Mouse (Mus musculus) neural tube, embryonic 15.5 days (tissue): ENCODE data around the gene Tgfbi. TPM values are rescaled to one million over a fixed set of nuclear protein-coding genes. Genes with fewer than 3 reads are reported as not detected.

ENCODE experiments used
- ATAC-seq: fragments of 200-750 bp; cut with Nextera tagmentation; 2 replicates; pipeline ENCODE4 v1.8.0; 2017; ENCODE audit warnings: mild to moderate bottlenecking, moderate TSS enrichment, moderate library complexity; ENCODE audit not compliant: low FRiP score
- H3K27ac ChIP-seq: fragments of 300-500 bp; sonication (generic); replicated peaks from 2 replicates; pipeline ENCODE4 v1.5.1; 2015; ENCODE audit warnings: mild to moderate bottlenecking, inconsistent platforms
- H3K27me3 ChIP-seq: fragments of 300-500 bp; sonication (generic); replicated peaks from 2 replicates; pipeline ENCODE4 v1.6.1; 2015; ENCODE audit warnings: inconsistent platforms
- H3K36me3 ChIP-seq: fragments of 300-500 bp; sonication (generic); 2 replicates; pipeline ENCODE4 v1.6.1; 2015; ENCODE audit warnings: inconsistent platforms
- H3K4me1 ChIP-seq: fragments of 300-500 bp; sonication (generic); 2 replicates; pipeline ENCODE4 v1.6.1; 2015; ENCODE audit warnings: inconsistent platforms
- H3K4me2 ChIP-seq: fragments of 300-500 bp; sonication (generic); 2 replicates; pipeline ENCODE4 v1.6.1; 2015; ENCODE audit warnings: inconsistent platforms, mild to moderate bottlenecking, moderate library complexity
- H3K4me3 ChIP-seq: fragments of 300-500 bp; sonication (generic); replicated peaks from 2 replicates; pipeline ENCODE4 v1.5.1; 2015; ENCODE audit warnings: mild to moderate bottlenecking, inconsistent platforms
- H3K9ac ChIP-seq: fragments of 300-500 bp; sonication (generic); replicated peaks from 2 replicates; pipeline ENCODE4 v1.6.1; 2015; ENCODE audit warnings: mild to moderate bottlenecking, inconsistent platforms
- H3K9me3 ChIP-seq: fragments of 300-500 bp; sonication (generic); replicated peaks from 2 replicates; pipeline ENCODE4 v1.6.1; 2016; ENCODE audit warnings: inconsistent platforms
- WGBS: fragments of 180-500 bp; shearing (Covaris S2); methylation state at CpG from one replicate; pipeline ENCODE4 v1.1.7; 2015; ENCODE audit warnings: mixed read lengths; 5-methylcytosine and 5-hydroxymethylcytosine counted together
- polyA plus RNA-seq: library from polyadenylated mRNA; unstranded; fragments of >200 nt; fragmentation: Nextera tagmentation; extraction: Ambion mirVana; gene quantifications from 2 replicates; pipeline ENCODE4 v1.2.1, GENCODE M21; 2015

Gene Tgfbi
- polyA plus RNA-seq, 1 experiment from 2014 or later = 7.7 TPM

- Histone ChIP-seq H3K27ac (no peak overlapping the region), H3K9ac (no peak overlapping the region), H3K9me3 (no peaks in the 10 kb centered on the region), H3K27me3 (peaks cover 6% of the 10 kb centered on the region; the same call in 1 of the 2 replicates), H3K36me3 (no peaks in the 10 kb centered on the region), H3K4me3 (no peak overlapping the region), H3K4me1 (peaks cover 27% of the 10 kb centered on the region), H3K4me2 (no peak overlapping the region)
- 79% methylated on average over 9 of the region's 9 CpGs for WGBS
- ATAC-seq = no peak
Observed at GRCm38 (mm10) chr13:56615864-56616263, 6.5 kb downstream of the Tgfbi start.

- no peak overlapping the region for H3K27ac ChIP-seq
- H3K36me3 ChIP-seq = no peaks in the 10 kb centered on the region
- 80% methylated on average over 7 of the region's 7 CpGs for WGBS
- H3K4me2 ChIP-seq = no peak overlapping the region
- no peak overlapping the region for H3K4me3 ChIP-seq
- H3K9me3 ChIP-seq = no peaks in the 10 kb centered on the region
- H3K27me3 ChIP-seq = 0 out of 2 replicates have a peak, but pooled peaks cover 3% of the 10 kb centered on the region
- ATAC-seq = no peak
- H3K9ac ChIP-seq = no peak overlapping the region
- peaks cover 27% of the 10 kb centered on the region for H3K4me1 ChIP-seq
Observed at GRCm38 (mm10) chr13:56616386-56616785, 7.1 kb downstream of the Tgfbi start.

GRCm38 (mm10) chr13:56617197-56617596 lies 7.9 kb downstream of the Tgfbi start:
- Histone ChIP-seq H3K27ac (no peak overlapping the region), H3K36me3 (no peaks in the 10 kb centered on the region), H3K9ac (no peak overlapping the region), H3K4me2 (no peak overlapping the region), H3K27me3 (no peaks in the 10 kb centered on the region), H3K4me1 (peaks cover 25% of the 10 kb centered on the region), H3K9me3 (no peaks in the 10 kb centered on the region), H3K4me3 (no peak overlapping the region)
- WGBS = 94% methylated on average over 2 of the region's 2 CpGs
- no peak for ATAC-seq

- H3K9me3 ChIP-seq = no peaks in the 10 kb centered on the region
- no peak overlapping the region for H3K9ac ChIP-seq
- no peak overlapping the region for H3K4me2 ChIP-seq
- WGBS = 54% methylated on average over 8 of the region's 8 CpGs
- ATAC-seq = no peak
- peaks cover 5% of the 10 kb centered on the region for H3K4me1 ChIP-seq
- H3K27ac ChIP-seq = no peak overlapping the region
- H3K36me3 ChIP-seq = no peaks in the 10 kb centered on the region
- no peaks in the 10 kb centered on the region for H3K27me3 ChIP-seq
- H3K4me3 ChIP-seq = no peak overlapping the region
Observed at GRCm38 (mm10) chr13:56622201-56622757, 13.0 kb downstream of the Tgfbi start.

- H3K9me3 ChIP-seq = no peaks in the 10 kb centered on the region
- H3K27me3 ChIP-seq = no peaks in the 10 kb centered on the region
- no peaks in the 10 kb centered on the region for H3K36me3 ChIP-seq
- H3K9ac ChIP-seq = no peak overlapping the region
- no peak for ATAC-seq
- H3K4me2 ChIP-seq = no peak overlapping the region
- H3K27ac ChIP-seq = no peak overlapping the region
- 87% methylated on average over 6 of the region's 6 CpGs for WGBS
- H3K4me3 ChIP-seq = no peak overlapping the region
- peaks cover 5% of the 10 kb centered on the region; the same call in 1 of the 2 replicates for H3K4me1 ChIP-seq
Observed at GRCm38 (mm10) chr13:56626524-56626923, 17.2 kb downstream of the Tgfbi start.

GRCm38 (mm10) chr13:56630081-56630480 lies 20.8 kb downstream of the Tgfbi start:
- Histone ChIP-seq H3K27ac (no peak overlapping the region), H3K9me3 (no peaks in the 10 kb centered on the region), H3K4me3 (no peak overlapping the region), H3K27me3 (no peaks in the 10 kb centered on the region), H3K4me1 (peaks cover 14% of the 10 kb centered on the region), H3K36me3 (no peaks in the 10 kb centered on the region), H3K4me2 (no peak overlapping the region), H3K9ac (no peak overlapping the region)
- 83% methylated on average over 4 of the region's 4 CpGs for WGBS
- ATAC-seq = no peak

- no peak overlapping the region for H3K4me2 ChIP-seq
- no peak overlapping the region for H3K27ac ChIP-seq
- no peaks in the 10 kb centered on the region for H3K36me3 ChIP-seq
- no peak for ATAC-seq
- 19% methylated on average over 6 of the region's 6 CpGs for WGBS
- no peaks in the 10 kb centered on the region for H3K9me3 ChIP-seq
- no peak overlapping the region for H3K9ac ChIP-seq
- no peaks in the 10 kb centered on the region for H3K27me3 ChIP-seq
- no peak overlapping the region for H3K4me3 ChIP-seq
- peaks cover 16% of the 10 kb centered on the region for H3K4me1 ChIP-seq
Observed at GRCm38 (mm10) chr13:56630552-56630951, 21.2 kb downstream of the Tgfbi start.

- Histone ChIP-seq H3K9ac (no peak overlapping the region), H3K4me1 (peaks cover 16% of the 10 kb centered on the region), H3K4me2 (no peak overlapping the region), H3K36me3 (no peaks in the 10 kb centered on the region), H3K27ac (no peak overlapping the region), H3K27me3 (no peaks in the 10 kb centered on the region), H3K9me3 (no peaks in the 10 kb centered on the region), H3K4me3 (no peak overlapping the region)
- WGBS = 87% methylated on average over 7 of the region's 7 CpGs
- no peak for ATAC-seq
Observed at GRCm38 (mm10) chr13:56631332-56631731, 22.0 kb downstream of the Tgfbi start.

GRCm38 (mm10) chr13:56634139-56634615 lies 24.9 kb downstream of the Tgfbi start:
- peak overlapping the region; percentile 45; the same call in 1 of the 2 replicates for H3K27ac ChIP-seq
- H3K4me2 ChIP-seq = 0 out of 2 replicates have a peak overlapping the region, but pooled peaks have one; percentile 2
- no peak overlapping the region for H3K9ac ChIP-seq
- ATAC-seq = no peak
- no peaks in the 10 kb centered on the region for H3K36me3 ChIP-seq
- H3K4me1 ChIP-seq = peaks cover 16% of the 10 kb centered on the region
- H3K9me3 ChIP-seq = no peaks in the 10 kb centered on the region
- no peak overlapping the region for H3K4me3 ChIP-seq
- 24% methylated on average over 7 of the region's 7 CpGs for WGBS
- no peaks in the 10 kb centered on the region for H3K27me3 ChIP-seq

GRCm38 (mm10) chr13:56634920-56635319 lies 25.6 kb downstream of the Tgfbi start:
- Histone ChIP-seq H3K9ac (no peak overlapping the region), H3K9me3 (no peaks in the 10 kb centered on the region), H3K27me3 (no peaks in the 10 kb centered on the region), H3K4me3 (no peak overlapping the region), H3K36me3 (no peaks in the 10 kb centered on the region), H3K27ac (no peak overlapping the region; the same call in 1 of the 2 replicates), H3K4me1 (peaks cover 16% of the 10 kb centered on the region), H3K4me2 (no peak overlapping the region)
- ATAC-seq = no peak
- 61% methylated on average over 7 of the region's 7 CpGs for WGBS

GRCm38 (mm10) chr13:56637027-56637426 lies 27.7 kb downstream of the Tgfbi start:
- 95% methylated on average over 8 of the region's 8 CpGs for WGBS
- no peak overlapping the region for H3K9ac ChIP-seq
- H3K27me3 ChIP-seq = no peaks in the 10 kb centered on the region
- no peak for ATAC-seq
- H3K4me2 ChIP-seq = no peak overlapping the region
- H3K4me1 ChIP-seq = peaks cover 16% of the 10 kb centered on the region
- H3K4me3 ChIP-seq = no peak overlapping the region
- H3K27ac ChIP-seq = no peak overlapping the region
- H3K36me3 ChIP-seq = no peaks in the 10 kb centered on the region
- no peaks in the 10 kb centered on the region for H3K9me3 ChIP-seq

GRCm38 (mm10) chr13:56641746-56642145 lies 32.4 kb downstream of the Tgfbi start:
- Histone ChIP-seq H3K4me1 (no peaks in the 10 kb centered on the region), H3K4me3 (no peak overlapping the region), H3K36me3 (no peaks in the 10 kb centered on the region), H3K27ac (no peak overlapping the region), H3K9me3 (no peaks in the 10 kb centered on the region), H3K4me2 (no peak overlapping the region), H3K27me3 (no peaks in the 10 kb centered on the region), H3K9ac (no peak overlapping the region)
- no peak for ATAC-seq
- 98% methylated on average over 2 of the region's 2 CpGs for WGBS
